Mouse (Mus musculus): ENCODE results near the gene Med20.
"Not testable (repeated sequence)": the region's sequence is repeated elsewhere in the genome, so short reads cannot be mapped to it uniquely, and the experiment has no call there.

The Med20 gene

GRCm38 (mm10) chr17:47628851-47629676 is 17.7 kb downstream of the Med20 start:
- peak; percentile 98 for DNase-seq (ENCODE audit: low spot score)

- DNase-seq (ENCODE audit: low spot score) = peak; percentile 53
Measured at GRCm38 (mm10) chr17:47629717-47630677, 18.6 kb downstream of the Med20 start.

- no peak for DNase-seq (ENCODE audit: low spot score)
Measured at GRCm38 (mm10) chr17:47630678-47631065, 19.3 kb downstream of the Med20 start, which contains the start of gene Usp49. Gene Usp49, plus strand, starts transcription at chr17:47630690.

- DNase-seq (ENCODE audit: low spot score) = no peak
Measured at GRCm38 (mm10) chr17:47632181-47632840, 20.9 kb downstream of the Med20 start.

- DNase-seq (ENCODE audit: low spot score) = no peak
Measured at GRCm38 (mm10) chr17:47633999-47634770, 22.8 kb downstream of the Med20 start.

GRCm38 (mm10) chr17:47642992-47643391 is 31.6 kb downstream of the Med20 start:
- DNase-seq (ENCODE audit: low spot score) = no peak

GRCm38 (mm10) chr17:47646683-47647082 is 35.3 kb downstream of the Med20 start:
- DNase-seq (ENCODE audit: low spot score) = peak; percentile 53

- DNase-seq (ENCODE audit: low spot score) = no peak
Measured at GRCm38 (mm10) chr17:47648966-47649365, 37.6 kb downstream of the Med20 start.

- DNase-seq (ENCODE audit: low spot score) = no peak
Measured at GRCm38 (mm10) chr17:47651953-47652352, 40.6 kb downstream of the Med20 start.

- not testable (repeated sequence) for DNase-seq (ENCODE audit: low spot score)
Measured at GRCm38 (mm10) chr17:47654346-47654745, 43.0 kb downstream of the Med20 start.

- no peak for DNase-seq (ENCODE audit: low spot score)
Measured at GRCm38 (mm10) chr17:47655697-47656096, 44.3 kb downstream of the Med20 start.

- no peak for DNase-seq (ENCODE audit: low spot score)
Measured at GRCm38 (mm10) chr17:47657901-47658300, 46.5 kb downstream of the Med20 start.

- DNase-seq (ENCODE audit: low spot score) = no peak
Measured at GRCm38 (mm10) chr17:47658741-47659243, 47.4 kb downstream of the Med20 start.

GRCm38 (mm10) chr17:47663009-47663713 is 51.8 kb downstream of the Med20 start:
- no peak for DNase-seq (ENCODE audit: low spot score)

- DNase-seq (ENCODE audit: low spot score) = no peak
Measured at GRCm38 (mm10) chr17:47664474-47664873, 53.1 kb downstream of the Med20 start.

GRCm38 (mm10) chr17:47669166-47669565 is 57.8 kb downstream of the Med20 start:
- DNase-seq (ENCODE audit: low spot score) = no peak

GRCm38 (mm10) chr17:47671988-47672310 is 60.6 kb downstream of the Med20 start:
- DNase-seq (ENCODE audit: low spot score) = no peak

GRCm38 (mm10) chr17:47672311-47673111 is 61.1 kb downstream of the Med20 start:
- no peak for DNase-seq (ENCODE audit: low spot score)
